Mouse (Mus musculus): ENCODE results near the gene Ccdc182.

DNA sequence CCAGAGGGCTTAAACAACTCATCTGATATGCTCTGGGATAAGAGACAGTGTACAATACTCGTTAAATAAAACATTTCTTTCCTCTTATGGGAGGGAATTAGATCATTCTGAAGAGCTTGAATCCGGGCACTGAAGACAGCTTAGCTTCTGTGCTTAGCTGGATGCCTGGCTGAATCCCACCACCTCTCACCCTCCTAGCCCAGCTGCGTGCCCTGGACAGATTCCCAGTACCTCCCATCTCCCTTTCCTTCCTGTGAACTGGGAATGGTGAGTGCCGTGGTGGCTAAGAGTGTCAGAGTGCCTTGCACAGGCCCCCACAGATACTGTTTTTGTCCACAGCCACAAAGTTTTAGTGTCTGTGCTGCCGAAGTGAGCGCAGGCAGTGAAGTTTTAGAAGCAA lies 27.5 kb upstream of the Ccdc182 start:
- TF ChIP-seq CTCF (IDR thresholded peaks at IDR 0.05; ENCODE audit: insufficient read depth, low read depth, low read length) (no peak), POLR2A (IDR thresholded peaks at IDR 0.05; ENCODE audit: insufficient read depth, low read depth, low read length) (no peak)

All from olfactory bulb, adult 2 months (tissue).